Mouse (Mus musculus): Measurements from ENCODE around the gene AC153137.1. TPM values are rescaled to one million over a fixed set of nuclear protein-coding genes. Genes with fewer than 3 reads are reported as not detected.

AC153137.1 gene
- polyA plus RNA-seq, 1 experiment from 2014 or later = not detected

GRCm38 (mm10) chr1:30945136-30945535 lies 32.6 kb downstream of the AC153137.1 start:
- no peaks in the 10 kb centered on the region for H3K9me3 ChIP-seq
- H3K4me3 ChIP-seq = no peak overlapping the region
- H3K36me3 ChIP-seq = peaks cover 33% of the 10 kb centered on the region
- ATAC-seq (ENCODE audit: low FRiP score, low read depth) = no peak
- peaks cover 22% of the 10 kb centered on the region for H3K4me1 ChIP-seq (replicated peaks)
- WGBS = 94% methylated on average over 6 of the region's 6 CpGs
- no peak overlapping the region for H3K9ac ChIP-seq
- no peak overlapping the region for H3K4me2 ChIP-seq
- H3K27ac ChIP-seq (replicated peaks) = no peak overlapping the region
- no peaks in the 10 kb centered on the region for H3K27me3 ChIP-seq

DNA sequence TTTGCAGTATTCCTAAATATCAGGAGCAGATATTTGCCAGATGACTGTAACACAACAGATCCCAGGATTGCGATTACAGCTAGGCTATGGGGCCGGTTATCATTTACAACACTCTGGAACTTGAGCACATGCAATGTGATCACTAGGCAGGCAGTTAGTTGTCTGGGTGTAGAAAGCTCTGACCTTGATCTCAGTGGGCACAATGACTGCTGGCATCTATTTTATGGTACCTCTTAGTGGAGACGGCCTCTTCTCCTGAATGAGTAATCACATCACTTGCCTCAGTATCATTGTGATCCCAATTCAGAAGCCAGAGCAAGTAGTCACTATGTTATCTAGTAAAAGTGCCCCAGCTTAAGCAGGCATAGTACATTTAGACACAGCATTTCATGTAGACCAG lies 37.2 kb downstream of the AC153137.1 start:
- Histone ChIP-seq H3K9me3 (no peaks in the 10 kb centered on the region), H3K27ac (replicated peaks) (no peak overlapping the region), H3K4me3 (no peak overlapping the region), H3K9ac (no peak overlapping the region), H3K36me3 (peaks cover 31% of the 10 kb centered on the region), H3K4me1 (replicated peaks) (peaks cover 5% of the 10 kb centered on the region), H3K4me2 (no peak overlapping the region), H3K27me3 (no peaks in the 10 kb centered on the region)
- no peak for ATAC-seq (ENCODE audit: low FRiP score, low read depth)
- WGBS = 81% methylated on average over 3 of the region's 3 CpGs

DNA sequence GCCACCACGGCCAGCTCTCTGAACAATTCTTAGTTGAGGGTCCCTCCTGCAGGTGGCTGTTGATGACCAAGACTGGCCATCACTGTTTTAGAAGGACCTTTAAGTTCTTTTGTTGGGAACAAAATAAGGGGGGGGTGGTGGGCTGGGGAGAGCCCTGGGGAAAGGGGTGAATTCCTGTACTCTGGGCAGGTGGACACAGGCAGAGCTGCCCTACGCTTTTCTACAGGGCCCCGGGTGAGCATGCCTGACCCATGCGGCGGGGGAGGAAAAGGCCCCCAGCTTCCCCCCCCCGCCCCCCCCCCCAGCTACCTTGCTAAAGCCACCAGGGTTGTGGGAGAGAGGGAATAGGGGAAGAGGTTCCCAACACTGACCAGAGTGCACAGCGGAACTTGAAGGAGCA lies 39.4 kb downstream of the AC153137.1 start:
- Histone ChIP-seq H3K4me1 (replicated peaks) (no peaks in the 10 kb centered on the region), H3K27me3 (no peaks in the 10 kb centered on the region), H3K9ac (no peak overlapping the region), H3K27ac (replicated peaks) (no peak overlapping the region), H3K9me3 (no peaks in the 10 kb centered on the region), H3K4me3 (no peak overlapping the region), H3K36me3 (peaks cover 11% of the 10 kb centered on the region), H3K4me2 (no peak overlapping the region)
- WGBS = 80% methylated on average over 7 of the region's 7 CpGs
- ATAC-seq (ENCODE audit: low FRiP score, low read depth) = no peak; the same call in 1 of the 2 replicates

DNA sequence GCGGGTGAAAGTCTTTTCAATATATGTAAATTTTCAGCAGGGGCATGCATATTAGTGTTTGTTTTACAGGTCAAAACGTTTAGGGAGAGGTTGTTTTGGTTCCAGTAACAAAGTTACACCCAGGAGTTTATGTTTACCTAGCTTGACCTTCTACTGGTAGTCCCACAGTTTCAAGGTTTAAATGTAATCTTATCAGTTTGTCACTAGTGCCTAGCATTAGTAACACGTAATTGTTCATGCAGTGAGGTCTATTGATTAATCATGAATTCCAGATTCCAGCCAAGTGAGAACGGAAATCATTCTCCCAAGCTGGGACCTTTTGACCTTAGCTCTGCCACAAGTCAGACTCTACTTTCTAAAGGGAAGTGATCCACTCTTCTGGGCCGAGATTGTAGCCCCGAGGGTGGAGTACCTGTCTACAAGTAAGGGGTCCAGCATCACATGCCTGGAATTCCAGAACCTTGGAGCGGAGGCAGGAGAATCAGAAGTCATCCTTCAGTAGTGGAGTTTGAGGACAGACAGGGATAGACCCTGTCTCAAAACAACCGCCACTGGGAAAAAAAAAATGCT lies 40.3 kb downstream of the AC153137.1 start:
- Histone ChIP-seq H3K4me3 (no peak overlapping the region), H3K9ac (no peak overlapping the region), H3K36me3 (peaks cover 8% of the 10 kb centered on the region), H3K9me3 (no peaks in the 10 kb centered on the region), H3K27me3 (no peaks in the 10 kb centered on the region), H3K27ac (replicated peaks) (no peak overlapping the region), H3K4me1 (replicated peaks) (no peaks in the 10 kb centered on the region), H3K4me2 (no peak overlapping the region)
- no peak for ATAC-seq (ENCODE audit: low FRiP score, low read depth)
- 64% methylated on average over 8 of the region's 8 CpGs for WGBS

- no peaks in the 10 kb centered on the region for H3K9me3 ChIP-seq
- 81% methylated on average over 2 of the region's 2 CpGs for WGBS
- H3K9ac ChIP-seq = no peak overlapping the region
- H3K4me3 ChIP-seq = no peak overlapping the region
- no peak for ATAC-seq (ENCODE audit: low FRiP score, low read depth)
- peaks cover 8% of the 10 kb centered on the region for H3K36me3 ChIP-seq
- H3K27ac ChIP-seq (replicated peaks) = no peak overlapping the region
- H3K4me1 ChIP-seq (replicated peaks) = no peaks in the 10 kb centered on the region
- no peak overlapping the region for H3K4me2 ChIP-seq
- no peaks in the 10 kb centered on the region for H3K27me3 ChIP-seq
These were observed 41.3 kb downstream of the AC153137.1 start for GRCm38 (mm10) chr1:30936488-30936887.

- WGBS = 66% methylated on average over 2 of the region's 2 CpGs
- H3K9ac ChIP-seq = no peak overlapping the region
- no peak overlapping the region for H3K4me2 ChIP-seq
- H3K4me3 ChIP-seq = no peak overlapping the region
- no peaks in the 10 kb centered on the region for H3K4me1 ChIP-seq (replicated peaks)
- no peaks in the 10 kb centered on the region for H3K27me3 ChIP-seq
- no peaks in the 10 kb centered on the region for H3K9me3 ChIP-seq
- no peak overlapping the region for H3K27ac ChIP-seq (replicated peaks)
- ATAC-seq (ENCODE audit: low FRiP score, low read depth) = no peak
- H3K36me3 ChIP-seq = no peaks in the 10 kb centered on the region
These were observed 46.9 kb downstream of the AC153137.1 start for GRCm38 (mm10) chr1:30930823-30931222.

DNA sequence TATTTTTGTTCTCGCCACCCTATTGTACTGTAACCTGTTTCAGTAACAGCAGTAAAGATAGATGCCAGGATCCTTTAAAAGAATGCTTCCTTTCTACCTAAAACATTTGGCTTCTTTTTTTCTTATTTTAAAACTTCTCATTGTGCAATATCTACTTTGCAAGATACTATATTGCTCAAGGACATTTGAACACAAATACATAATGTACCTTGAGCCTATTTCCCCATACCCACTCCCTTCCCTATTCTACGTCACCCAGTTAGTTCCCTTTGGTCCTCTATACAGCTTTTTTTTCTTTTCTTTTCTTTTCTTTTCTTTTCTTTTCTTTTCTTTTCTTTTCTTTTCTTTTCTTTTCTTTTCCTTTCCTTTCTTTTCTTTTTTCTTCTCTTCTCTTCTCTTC lies 47.6 kb downstream of the AC153137.1 start:
- no peak overlapping the region for H3K27ac ChIP-seq (replicated peaks)
- WGBS = 83% methylated on average over 2 of the region's 2 CpGs
- no peak overlapping the region for H3K4me3 ChIP-seq
- no peaks in the 10 kb centered on the region for H3K4me1 ChIP-seq (replicated peaks)
- H3K9me3 ChIP-seq = no peaks in the 10 kb centered on the region
- ATAC-seq (ENCODE audit: low FRiP score, low read depth) = no peak
- no peak overlapping the region for H3K4me2 ChIP-seq
- H3K9ac ChIP-seq = no peak overlapping the region
- H3K27me3 ChIP-seq = no peaks in the 10 kb centered on the region
- H3K36me3 ChIP-seq = no peaks in the 10 kb centered on the region

Other genes starting within 250 kb of the AC153137.1 start
- 34.9 and 39.8 TPM in 2 replicates for gene Phf3, start 104.0 kb downstream of the AC153137.1 start, polyA plus RNA-seq (2015; fragmentation: Nextera tagmentation; extraction: Ambion mirVana)
- not detected in 2 replicates for gene Lgsn, start 198.4 kb upstream of the AC153137.1 start, polyA plus RNA-seq (2015; fragmentation: Nextera tagmentation; extraction: Ambion mirVana)
- gene 4931428L18Rik, start 244.7 kb upstream of the AC153137.1 start, polyA plus RNA-seq (2015; fragmentation: Nextera tagmentation; extraction: Ambion mirVana) = not detected in 2 replicates
- gene Pih1d3, start 244.9 kb upstream of the AC153137.1 start, polyA plus RNA-seq (2015; fragmentation: Nextera tagmentation; extraction: Ambion mirVana) = not detected in 2 replicates

All from hindbrain, embryonic 15.5 days (tissue).